Mouse (Mus musculus) midbrain, postnatal 0 days (tissue): Measurements from ENCODE around the gene Myh3. TPM values are rescaled to one million over a fixed set of nuclear protein-coding genes. Genes with fewer than 3 reads are reported as not detected.

Experiments
- ATAC-seq: fragments of 200-750 bp; cut with Nextera tagmentation; 2 replicates; pipeline ENCODE4 v1.8.0; 2017; ENCODE audit warnings: moderate number of reproducible peaks, mild to moderate bottlenecking, moderate TSS enrichment, moderate library complexity; ENCODE audit not compliant: low FRiP score
- DNase-seq: peaks from one replicate; pipeline ENCODE4 v3.0.0-alpha.2; 2015; ENCODE audit warnings: low spot score
- H3K27ac ChIP-seq: fragments of 300-500 bp; sonication (generic); 2 replicates; pipeline ENCODE4 v1.5.1; 2014; ENCODE audit warnings: low read depth, mild to moderate bottlenecking, low read length, mixed read lengths
- H3K27me3 ChIP-seq: fragments of 300-500 bp; sonication (generic); 2 replicates; pipeline ENCODE4 v1.6.1; 2014; ENCODE audit warnings: low read length, control low read depth, mixed read lengths; ENCODE audit not compliant: insufficient read depth
- H3K36me3 ChIP-seq: fragments of 300-500 bp; sonication (generic); 2 replicates; pipeline ENCODE4 v1.6.1; 2014; ENCODE audit warnings: low read length, control low read depth, mixed read lengths; ENCODE audit not compliant: insufficient read depth
- H3K4me1 ChIP-seq: fragments of 300-500 bp; sonication (generic); 2 replicates; pipeline ENCODE4 v1.6.1; 2014; ENCODE audit warnings: mild to moderate bottlenecking, control low read depth, antibody characterized with exemption, low read length, mixed read lengths; ENCODE audit not compliant: insufficient read depth
- H3K4me2 ChIP-seq: fragments of 300-500 bp; sonication (generic); 2 replicates; pipeline ENCODE4 v1.6.1; 2014; ENCODE audit warnings: low read depth, mild to moderate bottlenecking, low read length, mixed read lengths; ENCODE audit not compliant: poor library complexity, severe bottlenecking
- H3K4me3 ChIP-seq: fragments of 300-500 bp; sonication (generic); 2 replicates; pipeline ENCODE4 v1.5.1; 2014; ENCODE audit warnings: low read depth, mild to moderate bottlenecking, low read length, moderate library complexity
- H3K9ac ChIP-seq: fragments of 300-500 bp; sonication (generic); replicated peaks from 2 replicates; pipeline ENCODE4 v1.6.1; 2014; ENCODE audit warnings: mild to moderate bottlenecking, low read length, moderate library complexity, mixed read lengths; ENCODE audit not compliant: poor library complexity, severe bottlenecking
- H3K9me3 ChIP-seq: fragments of 300-500 bp; sonication (generic); 2 replicates; pipeline ENCODE4 v1.6.1; 2016; ENCODE audit warnings: low read length, control low read depth
- CTCF ChIP-seq: IDR thresholded peaks from 2 replicates; pipeline ENCODE4 v1.5.1; 2016; ENCODE audit warnings: antibody characterized with exemption, mild to moderate bottlenecking
- WGBS: fragments of 180-500 bp; shearing (Covaris S2); extraction: QIAGEN DNeasy Blood & Tissue Kit; methylation state at CpG from one replicate; pipeline ENCODE4 v1.1.7; 2014; 5-methylcytosine and 5-hydroxymethylcytosine counted together
- polyA plus RNA-seq: library from polyadenylated mRNA; unstranded; fragments of >200 nt; fragmentation: Nextera tagmentation; extraction: Ambion mirVana; gene quantifications from 2 replicates; pipeline ENCODE4 v1.2.1, GENCODE M21; 2015
- total RNA-seq: library from RNA; depleted of rRNA; stranded (reverse); fragments of >200 nt; gene quantifications from 2 replicates; pipeline ENCODE4 v1.2.3, GENCODE M21; 2014

Gene Myh3
- total and polyA plus RNA-seq, 2 experiments from 2014 or later: 0.25 to 1.2 TPM

GRCm38 (mm10) chr11:67100169-67100568 lies 22.1 kb downstream of the Myh3 start:
- no peak for ATAC-seq
- Histone ChIP-seq H3K4me1 (no peaks in the 10 kb centered on the region), H3K36me3 (no peaks in the 10 kb centered on the region), H3K27ac (no peak overlapping the region), H3K4me2 (no peak overlapping the region), H3K9ac (no peak overlapping the region), H3K27me3 (no peaks in the 10 kb centered on the region), H3K9me3 (no peaks in the 10 kb centered on the region), H3K4me3 (no peak overlapping the region)
- TF ChIP-seq CTCF: peak; percentile 64
- DNase-seq: peak; percentile 25
- WGBS: 36% methylated on average over 6 of the region's 6 CpGs

GRCm38 (mm10) chr11:67101713-67102112 lies 23.6 kb downstream of the Myh3 start:
- Histone ChIP-seq H3K4me3 (no peak overlapping the region), H3K36me3 (no peaks in the 10 kb centered on the region), H3K4me2 (no peak overlapping the region), H3K27me3 (no peaks in the 10 kb centered on the region), H3K9me3 (no peaks in the 10 kb centered on the region), H3K9ac (no peak overlapping the region), H3K4me1 (no peaks in the 10 kb centered on the region), H3K27ac (no peak overlapping the region)
- DNase-seq (peak; percentile 54), ATAC-seq (no peak)
- WGBS: 24% methylated on average over 7 of the region's 8 CpGs
- peak; percentile 71 for TF ChIP-seq CTCF

DNA sequence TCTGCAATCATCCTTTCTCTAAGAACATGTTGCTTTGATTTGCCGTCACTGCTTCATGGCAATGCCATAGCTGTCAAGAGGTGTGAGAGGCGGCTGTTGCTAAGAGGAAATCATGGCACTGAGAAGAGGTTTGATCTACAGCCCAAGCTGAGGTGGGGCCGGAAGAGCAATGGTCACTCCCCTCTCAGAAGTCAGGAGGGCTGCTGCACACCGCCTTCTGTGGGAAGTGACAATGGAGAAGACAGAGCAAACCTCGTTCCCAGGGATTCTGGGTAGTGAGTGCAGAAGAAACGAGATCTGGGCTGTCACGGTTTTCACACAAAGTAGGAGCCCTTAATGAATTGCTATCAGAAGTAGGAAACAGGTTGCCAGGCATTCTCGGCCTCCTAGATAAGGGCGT lies 25.2 kb downstream of the Myh3 start:
- Histone ChIP-seq H3K4me2 (no peak overlapping the region), H3K9ac (no peak overlapping the region), H3K9me3 (no peaks in the 10 kb centered on the region), H3K4me3 (no peak overlapping the region), H3K27me3 (no peaks in the 10 kb centered on the region), H3K36me3 (no peaks in the 10 kb centered on the region), H3K27ac (no peak overlapping the region), H3K4me1 (no peaks in the 10 kb centered on the region)
- no peak for TF ChIP-seq CTCF
- ATAC-seq: no peak
- no peak for DNase-seq
- 83% methylated on average over 9 of the region's 9 CpGs for WGBS

GRCm38 (mm10) chr11:67104242-67104641 lies 26.1 kb downstream of the Myh3 start:
- Histone ChIP-seq H3K4me2 (no peak overlapping the region), H3K27me3 (no peaks in the 10 kb centered on the region), H3K9ac (no peak overlapping the region), H3K4me3 (no peak overlapping the region), H3K27ac (no peak overlapping the region), H3K36me3 (no peaks in the 10 kb centered on the region), H3K4me1 (no peaks in the 10 kb centered on the region), H3K9me3 (no peaks in the 10 kb centered on the region)
- no peak for TF ChIP-seq CTCF
- ATAC-seq: no peak
- 77% methylated on average over 1 of the region's 1 CpGs for WGBS
- DNase-seq: no peak

- H3K4me1 ChIP-seq: no peaks in the 10 kb centered on the region
- H3K36me3 ChIP-seq: no peaks in the 10 kb centered on the region
- no peaks in the 10 kb centered on the region for H3K9me3 ChIP-seq
- no peak for TF ChIP-seq CTCF
- no peak overlapping the region for H3K4me3 ChIP-seq
- WGBS: 79% methylated on average over 11 of the region's 11 CpGs
- no peak overlapping the region for H3K4me2 ChIP-seq
- H3K27me3 ChIP-seq: no peaks in the 10 kb centered on the region
- H3K27ac ChIP-seq: no peak overlapping the region
- no peak overlapping the region for H3K9ac ChIP-seq
- ATAC-seq: no peak
- no peak for DNase-seq
Observed at GRCm38 (mm10) chr11:67104714-67105113, 26.6 kb downstream of the Myh3 start.

DNA sequence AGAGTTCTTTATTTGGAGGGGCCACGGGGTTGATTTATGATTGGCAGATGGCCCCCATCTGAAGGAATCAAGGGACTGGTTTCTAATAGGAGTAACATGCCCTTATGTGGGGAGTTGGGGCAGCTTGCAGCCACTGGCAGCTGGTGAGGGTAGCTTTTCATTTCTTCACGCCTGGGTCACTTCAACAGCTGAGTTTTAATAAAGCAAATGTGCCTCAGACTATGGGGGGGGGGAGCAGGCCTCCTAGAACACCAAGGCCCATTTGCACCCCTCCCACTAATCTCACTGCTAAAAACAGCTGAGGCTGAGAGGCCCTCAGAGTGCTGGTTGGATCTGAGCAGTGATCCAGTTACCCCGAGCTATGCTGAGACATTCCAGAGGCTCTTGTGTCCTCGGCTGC lies 27.6 kb downstream of the Myh3 start:
- no peak for TF ChIP-seq CTCF
- DNase-seq (peak; percentile 30), ATAC-seq (no peak)
- Histone ChIP-seq H3K4me1 (no peaks in the 10 kb centered on the region), H3K9ac (no peak overlapping the region), H3K9me3 (no peaks in the 10 kb centered on the region), H3K36me3 (no peaks in the 10 kb centered on the region), H3K27me3 (no peaks in the 10 kb centered on the region), H3K4me2 (no peak overlapping the region), H3K4me3 (no peak overlapping the region), H3K27ac (no peak overlapping the region)
- WGBS: 49% methylated on average over 4 of the region's 4 CpGs
